Mouse (Mus musculus) layer of hippocampus, postnatal 25 days (tissue): ENCODE measurements around the gene Kif1bp. TPM values are rescaled to one million over a fixed set of nuclear protein-coding genes. Genes with fewer than 3 reads are reported as not detected.
"Not testable (repeated sequence)": the region's sequence is repeated elsewhere in the genome, so short reads cannot be mapped to it uniquely, and the experiment has no call there.

Source experiments
- DNase-seq, 2 experiments: peaks; one replicate each; pipeline ENCODE4 v3.0.0; 2022; ENCODE audit warnings: mixed read lengths in 2 of 2, low spot score in 1 of 2; ENCODE audit errors: extremely low spot score in 1 of 2
- total RNA-seq, 2 experiments: library from RNA; stranded (reverse); gene quantifications; 2 replicates each; pipeline ENCODE4 v1.2.3; 2021

Gene Kif1bp
- 100 to 1,000 TPM; 212 to 215 TPM for total RNA-seq

DNA sequence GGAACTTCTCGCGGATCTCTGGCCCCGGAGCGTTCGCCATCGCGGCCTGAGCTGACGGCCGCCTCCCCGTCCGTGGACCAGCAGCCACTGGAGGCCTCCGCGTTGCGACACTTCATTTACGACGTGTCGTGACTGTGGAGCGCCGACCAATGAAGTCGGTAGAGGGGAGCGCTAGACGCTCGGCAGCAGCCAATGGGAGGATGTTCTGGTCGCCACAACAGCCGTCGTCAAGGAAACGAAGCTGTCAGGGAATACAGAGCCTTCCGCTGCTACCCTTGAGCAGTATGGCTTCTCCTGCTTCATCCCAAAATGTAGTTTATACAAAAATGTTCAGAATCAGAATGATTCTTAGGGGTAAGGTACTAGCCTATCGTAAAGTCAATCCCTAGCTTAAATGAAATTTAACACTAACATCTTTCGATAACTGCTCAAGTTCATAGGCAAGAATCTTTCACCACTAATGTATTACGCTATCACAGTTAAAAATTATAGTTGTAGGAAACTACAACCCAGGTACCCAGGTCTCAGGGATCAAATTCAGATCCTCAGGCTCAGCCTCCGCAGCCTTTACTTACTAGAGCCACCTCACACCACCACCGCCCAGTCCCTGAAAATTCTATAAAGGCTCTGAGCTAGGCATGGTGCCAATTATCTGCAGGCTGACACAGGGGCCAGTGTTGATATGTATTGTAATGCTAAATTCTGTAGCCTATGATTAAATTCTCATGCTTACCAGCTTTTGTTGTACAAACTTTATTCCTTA is at the start of gene Kif1bp:
Gene Kif1bp (minus strand): TSS at position 120 of the 763 bp plus-strand sequence.
- peak; percentile 90 to 91 for DNase-seq

DNA sequence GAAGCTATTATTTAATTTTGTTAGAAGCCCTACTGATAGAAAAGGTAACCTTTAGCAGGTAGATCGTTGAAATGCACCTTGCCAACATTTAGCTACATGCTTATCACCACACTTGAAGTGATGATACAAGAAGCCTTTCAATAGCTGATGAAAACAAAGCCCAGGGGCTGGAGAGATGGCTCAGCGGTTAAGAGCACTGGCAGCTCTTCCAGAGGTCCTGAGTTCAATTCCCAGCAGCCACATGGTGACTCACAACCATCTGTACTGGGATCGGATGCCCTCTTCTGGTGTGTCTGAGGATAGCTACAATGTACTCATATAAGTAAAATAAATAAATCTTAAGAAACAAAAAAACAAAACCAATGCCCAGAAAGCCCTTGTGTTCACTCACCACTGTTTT is 25.9 kb upstream of the Kif1bp start:
- no peak for DNase-seq

DNA sequence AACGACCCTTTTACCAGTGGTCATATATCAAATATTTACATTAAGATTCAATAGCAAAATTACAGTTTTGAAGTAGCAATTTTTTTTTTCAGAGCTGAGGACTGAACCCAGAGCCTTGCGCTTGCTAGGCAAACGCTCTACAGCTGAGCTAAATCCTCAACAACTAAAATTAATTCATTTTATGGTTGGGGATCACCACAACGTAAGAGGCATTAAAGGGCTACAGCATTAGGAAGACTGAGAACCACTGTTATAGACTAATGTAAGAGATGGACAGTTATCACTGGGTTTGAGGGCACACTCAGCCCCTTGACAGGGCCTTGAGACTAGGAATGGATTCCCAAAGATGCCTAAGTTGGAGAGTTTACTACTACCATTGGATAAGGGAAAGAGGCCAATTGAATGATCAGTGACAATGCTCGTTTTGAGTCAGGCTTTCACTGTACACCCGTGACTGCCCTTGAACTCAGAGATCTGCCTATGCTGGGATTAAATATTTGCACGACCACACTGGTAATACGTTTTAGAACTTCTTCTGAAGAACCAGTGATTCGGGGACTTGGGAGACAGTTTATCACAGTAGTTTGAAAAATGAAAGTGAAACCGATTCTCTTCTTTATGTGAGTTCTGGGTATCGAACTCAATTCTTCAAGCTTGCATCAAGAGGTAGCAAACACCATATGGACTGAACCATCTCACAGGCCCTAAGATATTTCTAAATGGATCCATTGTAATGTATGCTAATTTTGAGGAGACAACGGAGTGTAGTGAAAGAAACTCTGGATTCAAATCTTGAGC is 25.2 kb upstream of the Kif1bp start:
- DNase-seq = no peak

DNA sequence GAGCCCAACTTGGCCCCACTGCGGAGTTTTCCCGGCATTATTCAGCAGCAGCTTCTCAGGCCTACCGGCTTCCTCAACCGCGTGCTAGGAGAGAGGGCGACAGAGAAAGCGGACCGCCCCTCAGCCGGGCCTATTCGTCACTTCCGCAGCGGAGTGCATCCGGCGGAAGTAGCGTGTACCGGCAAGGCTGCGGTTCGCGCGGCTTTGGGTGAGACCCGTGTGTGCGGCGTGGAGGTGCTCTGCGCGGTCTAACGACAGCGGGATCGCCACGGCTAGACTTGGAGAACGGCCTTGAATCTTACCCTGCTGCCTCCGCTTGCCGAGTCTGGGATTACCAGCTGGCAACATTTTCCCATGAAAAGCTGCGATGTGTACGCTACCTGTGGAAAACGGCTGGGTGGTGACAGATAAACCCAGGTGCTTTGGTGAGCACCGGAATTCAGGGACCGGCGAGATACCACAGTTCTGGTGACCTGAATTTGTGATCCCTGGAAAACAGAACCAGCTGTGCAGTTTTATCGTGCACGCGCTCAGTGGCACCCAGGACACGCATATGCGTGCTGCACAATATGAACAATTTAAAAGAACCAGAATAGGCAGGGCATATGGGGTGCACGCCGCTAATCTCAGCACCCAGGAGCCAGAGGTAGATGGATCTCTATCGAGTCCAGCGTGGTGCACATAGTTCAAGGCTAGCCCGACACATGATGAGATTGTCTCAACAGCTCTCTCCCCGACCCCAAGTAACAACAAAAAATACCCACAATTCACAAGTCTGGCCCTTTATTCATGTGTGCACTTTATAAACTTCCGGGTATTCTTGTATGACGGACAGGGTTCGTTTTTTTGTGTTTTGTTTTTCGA is 24.2 kb upstream of the Kif1bp start, which contains the start of gene Ddx21:
Gene Ddx21 (minus strand): TSS at position 105 of the 864 bp plus-strand sequence.
- peak; percentile 80 to 81 for DNase-seq

DNA sequence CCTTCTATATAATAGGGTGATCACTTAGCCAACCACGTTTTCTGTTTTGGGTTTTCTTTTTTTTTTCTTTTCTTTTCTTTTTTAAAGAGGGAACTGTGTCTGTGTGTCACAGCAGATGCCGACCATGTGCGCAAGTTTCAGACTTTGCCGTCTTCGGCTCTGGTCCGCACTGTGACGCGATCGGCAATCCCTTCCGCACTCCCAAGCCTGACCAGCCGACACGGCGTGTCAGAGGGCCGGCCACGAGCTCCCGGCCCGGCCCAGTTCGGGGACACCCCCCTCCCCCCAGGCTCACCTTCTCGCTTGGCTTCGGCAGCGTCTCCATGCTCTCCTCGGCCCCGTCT is 23.5 kb upstream of the Kif1bp start:
- no peak for DNase-seq

DNA sequence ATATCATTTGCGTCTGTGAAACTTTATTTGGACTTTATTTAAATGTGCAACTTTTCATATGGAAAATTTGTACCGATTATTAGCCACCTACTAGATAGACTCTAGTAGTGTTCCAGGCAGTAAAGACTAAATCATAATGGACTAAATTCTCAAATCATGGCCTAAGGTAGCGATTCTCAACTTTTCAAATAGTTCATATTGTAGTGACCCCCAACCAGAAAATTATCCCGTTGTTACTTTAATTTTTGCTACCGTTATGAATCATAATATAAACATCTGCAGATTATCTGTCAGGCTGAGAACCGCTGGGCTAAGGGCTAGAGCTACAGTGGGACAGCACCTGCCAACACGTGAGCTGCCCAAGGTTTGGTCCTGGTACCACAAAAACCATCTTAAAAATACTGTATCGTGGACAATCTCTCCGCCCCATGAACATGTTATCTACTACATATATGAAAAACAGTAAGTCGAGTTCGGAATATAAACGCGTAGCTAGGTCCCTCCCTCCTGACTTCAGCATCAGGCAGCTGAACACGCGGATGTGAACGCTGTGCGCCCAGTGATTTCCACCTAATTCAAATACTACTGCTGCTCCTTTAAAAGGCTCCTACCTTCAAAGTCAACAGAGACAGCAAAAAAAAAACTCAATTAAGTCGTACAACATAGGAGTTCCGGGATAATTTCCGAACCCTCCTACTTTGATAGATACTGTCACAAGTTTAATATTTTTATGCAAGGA is 23.0 kb upstream of the Kif1bp start:
- DNase-seq = no peak

DNA sequence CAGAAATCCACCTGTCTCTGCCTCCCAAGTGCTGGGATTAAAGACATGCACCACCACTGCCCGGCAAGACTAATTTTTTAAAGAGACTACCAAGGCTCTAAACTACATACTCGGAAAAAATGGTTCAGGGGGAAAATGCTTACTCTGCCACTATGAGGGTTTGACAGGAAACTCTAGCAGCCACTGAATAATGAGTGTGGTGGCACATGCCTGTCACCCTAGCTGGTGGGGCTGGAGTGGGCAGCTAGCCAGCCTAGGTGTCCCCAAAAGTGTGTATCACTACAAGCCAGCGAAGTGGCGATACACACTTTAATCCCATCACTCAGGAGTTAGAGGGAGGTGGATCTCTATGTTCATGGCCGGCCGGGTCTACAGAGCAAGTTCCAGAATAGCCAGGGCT is 21.8 kb upstream of the Kif1bp start:
- no peak for DNase-seq

DNA sequence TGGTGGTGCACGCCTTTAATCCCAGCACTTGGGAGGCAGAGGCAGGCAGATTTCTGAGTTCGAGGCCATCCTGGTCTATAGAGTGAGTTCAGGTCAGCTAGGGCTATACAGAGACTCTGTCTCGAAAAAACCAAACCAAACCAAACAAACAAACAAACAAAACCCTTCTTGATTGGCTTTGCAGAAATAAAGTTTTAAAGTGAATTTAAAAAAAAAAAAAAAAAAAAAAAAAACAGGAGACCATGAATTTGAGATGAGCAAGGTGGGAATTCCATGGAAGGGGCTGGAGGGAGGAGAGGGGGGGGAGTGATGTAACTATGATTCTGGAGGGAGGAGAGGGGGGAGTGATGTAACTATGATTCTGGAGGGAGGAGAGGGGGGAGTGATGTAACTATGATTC is 21.1 kb upstream of the Kif1bp start:
- not testable (repeated sequence) for DNase-seq

DNA sequence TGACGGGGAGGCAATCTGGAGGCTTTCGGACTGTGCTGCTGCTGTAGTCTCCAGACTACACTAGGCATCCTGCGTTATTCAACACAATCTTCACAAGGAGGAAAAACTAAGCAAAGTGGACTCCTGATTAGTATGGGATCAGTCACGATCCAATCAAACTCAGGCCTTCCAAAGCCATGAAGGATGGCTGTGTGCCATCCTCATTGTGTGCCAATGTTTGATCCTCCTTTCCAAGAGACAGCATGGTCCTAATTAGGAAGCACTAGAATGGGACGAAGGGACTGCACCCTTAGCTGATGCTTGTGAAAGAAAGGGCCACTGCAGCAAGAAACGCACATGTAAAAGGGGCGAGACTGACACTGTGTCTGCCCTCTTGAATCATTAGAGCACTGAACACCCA is 14.2 kb upstream of the Kif1bp start:
- DNase-seq = no peak

DNA sequence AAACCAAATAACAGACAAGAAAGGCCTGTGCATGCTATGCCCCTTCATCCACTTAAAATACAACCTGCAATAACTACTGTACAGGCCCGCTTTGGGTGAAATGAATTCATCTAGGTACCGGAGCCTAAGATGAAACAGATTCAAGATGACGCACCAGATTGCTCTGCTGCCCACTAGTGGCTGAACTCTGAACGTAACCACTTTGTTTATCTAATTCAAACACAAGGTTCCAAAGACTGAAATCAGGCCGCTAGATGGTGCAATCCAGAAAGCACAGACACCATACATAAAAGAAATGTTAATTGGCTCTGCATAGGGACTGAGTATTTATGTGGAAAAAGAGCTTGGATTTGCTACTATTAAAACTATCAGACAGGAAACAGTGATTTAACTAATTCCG is 11.9 kb upstream of the Kif1bp start:
- peak; percentile 64 to 91 for DNase-seq

DNA sequence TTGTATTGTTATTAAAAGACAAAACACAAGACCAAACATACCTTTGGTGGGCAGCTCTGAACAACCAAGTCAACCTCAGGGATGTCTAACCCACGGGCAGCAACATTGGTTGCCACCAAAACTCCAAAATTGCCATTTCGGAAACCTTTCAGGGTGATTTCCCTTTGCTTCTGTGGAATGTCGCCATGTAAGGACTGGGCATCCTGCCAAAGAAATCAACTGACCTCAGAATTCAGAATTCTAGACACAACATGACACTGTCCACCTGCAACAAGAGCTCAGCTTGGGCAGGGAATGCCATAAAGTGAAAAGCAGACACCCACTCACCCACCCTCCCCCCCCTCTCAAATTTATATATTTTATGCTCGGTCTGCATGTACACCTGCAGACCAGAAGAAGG is 10.4 kb upstream of the Kif1bp start:
- no peak for DNase-seq

DNA sequence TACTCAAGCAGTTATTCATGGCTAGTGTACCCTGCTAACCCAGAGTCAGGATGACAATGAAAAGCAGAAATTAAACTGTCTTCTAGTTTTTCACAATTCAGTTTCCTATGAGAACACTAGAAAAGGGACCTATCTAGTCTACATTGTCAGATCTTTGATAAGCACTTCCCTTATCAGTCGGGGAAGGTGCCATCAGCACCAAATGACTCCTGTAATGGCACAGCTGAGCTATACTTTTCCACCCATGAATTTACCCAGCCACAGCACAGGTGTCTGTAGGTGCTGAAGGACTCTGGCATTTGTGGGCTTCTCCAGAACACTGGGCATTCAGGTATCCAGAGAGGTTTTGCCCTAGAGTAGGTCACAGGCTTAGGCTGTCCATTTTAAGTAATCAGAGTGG is 5.0 kb upstream of the Kif1bp start:
- no peak for DNase-seq

DNA sequence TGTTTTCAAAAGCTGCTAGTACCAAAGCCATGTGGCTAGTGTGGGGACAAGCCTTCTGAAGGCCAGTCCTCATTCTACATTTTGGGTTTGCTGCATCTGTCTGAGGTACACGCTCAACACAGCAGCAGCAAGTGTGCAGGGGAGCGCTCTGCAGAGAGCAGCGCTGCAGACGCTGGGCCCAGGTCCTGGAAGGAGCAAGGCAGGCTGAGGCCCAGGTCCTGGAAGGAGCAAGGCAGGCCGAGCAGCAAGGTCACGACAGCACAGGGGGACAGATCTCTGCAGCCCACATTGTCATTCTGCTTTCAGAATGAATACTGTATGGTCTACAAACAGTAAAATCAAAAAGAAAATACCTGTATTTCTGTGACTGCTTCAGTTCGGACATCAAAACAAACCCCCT is 4.4 kb upstream of the Kif1bp start:
- no peak for DNase-seq

DNA sequence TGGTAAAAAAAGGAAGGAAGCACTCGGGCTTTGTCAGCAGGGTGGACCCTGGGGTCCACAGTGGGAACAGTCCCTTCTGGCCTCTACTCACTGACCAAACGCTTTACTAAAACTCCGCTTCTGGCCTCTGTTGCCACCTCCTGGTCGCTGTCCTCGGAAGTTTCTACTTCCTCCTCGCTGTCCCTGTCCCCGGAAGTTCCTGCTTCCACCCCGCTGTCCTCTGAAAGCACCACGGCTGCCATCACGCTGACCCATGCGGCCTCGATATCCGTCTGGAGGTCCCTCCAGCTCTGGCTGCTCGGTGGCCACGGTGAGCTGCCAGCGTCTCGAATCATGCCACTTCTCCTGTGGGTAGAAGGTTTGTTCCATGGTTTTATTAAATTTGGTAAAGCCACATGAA is 4.0 kb upstream of the Kif1bp start:
- DNase-seq = no peak

DNA sequence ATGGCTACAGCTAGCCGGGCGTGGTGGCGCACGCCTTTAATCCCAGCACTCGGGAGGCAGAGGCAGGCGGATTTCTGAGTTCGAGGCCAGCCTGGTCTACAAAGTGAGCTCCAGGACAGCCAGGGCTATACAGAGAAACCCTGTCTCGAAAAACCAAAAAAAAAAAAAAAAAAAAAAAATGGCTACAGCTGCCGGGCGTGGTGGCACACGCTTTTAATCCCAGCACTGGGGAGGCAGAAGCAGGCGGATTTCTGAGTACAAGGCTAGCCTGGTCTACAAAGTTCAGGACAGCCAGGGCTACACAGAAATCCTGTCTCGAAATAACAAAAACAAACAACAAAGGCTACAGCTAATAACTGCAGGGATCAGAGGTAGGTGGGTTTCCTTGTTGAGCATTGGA is 872 bp upstream of the Kif1bp start:
- not testable (repeated sequence) for DNase-seq

DNA sequence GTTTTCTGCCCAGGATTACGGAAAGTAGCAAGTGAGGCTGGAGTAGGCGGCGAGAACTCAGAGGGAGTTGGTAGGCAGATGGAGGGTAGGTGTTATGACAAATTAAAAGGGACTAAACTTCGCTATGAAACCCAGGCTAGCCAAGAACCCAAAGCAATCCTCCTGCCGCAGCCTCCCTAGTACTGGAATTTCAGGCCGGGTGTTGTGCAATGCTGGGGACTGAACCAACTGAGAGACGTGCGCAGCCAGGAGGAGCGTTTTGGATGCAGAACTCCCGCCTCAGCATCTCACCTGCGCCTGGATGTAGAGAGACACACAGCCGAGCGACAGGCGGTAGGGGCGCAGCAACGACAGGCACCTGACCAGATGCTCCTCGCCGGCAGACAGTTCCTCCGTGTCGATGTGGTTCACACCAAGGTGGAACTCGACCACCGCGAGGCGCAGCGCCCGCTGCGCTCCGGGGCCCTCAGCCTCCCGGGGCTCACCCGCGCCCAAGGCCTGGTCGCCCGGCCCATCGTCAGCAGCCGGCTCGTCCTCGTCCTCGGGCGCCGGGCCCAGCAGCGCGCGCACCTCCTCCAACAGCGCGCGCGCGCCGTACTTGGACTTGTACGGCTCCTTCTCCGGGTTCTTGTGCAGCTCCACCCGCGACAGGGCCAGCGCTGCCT is 452 bp downstream of the Kif1bp start:
- no peak for DNase-seq

DNA sequence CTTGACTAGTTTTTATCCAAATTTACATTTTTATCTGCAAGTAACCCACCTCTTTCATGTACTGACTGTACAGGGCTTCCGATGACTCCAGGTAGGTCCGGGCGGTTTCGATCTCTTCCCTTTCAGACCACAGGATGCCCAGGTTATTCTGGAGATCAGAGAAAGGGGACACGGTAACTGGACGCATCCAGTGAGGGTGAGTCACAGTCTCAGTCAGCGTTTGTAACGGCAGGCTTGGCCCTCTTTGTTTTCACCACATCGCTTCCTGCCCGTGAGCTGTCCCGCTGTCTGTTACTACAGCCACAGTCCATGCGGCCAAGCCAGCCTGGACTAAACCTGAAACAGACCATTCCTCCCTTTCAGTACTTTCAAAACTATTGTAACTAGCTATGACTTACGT is 3.3 kb downstream of the Kif1bp start:
- no peak for DNase-seq

DNA sequence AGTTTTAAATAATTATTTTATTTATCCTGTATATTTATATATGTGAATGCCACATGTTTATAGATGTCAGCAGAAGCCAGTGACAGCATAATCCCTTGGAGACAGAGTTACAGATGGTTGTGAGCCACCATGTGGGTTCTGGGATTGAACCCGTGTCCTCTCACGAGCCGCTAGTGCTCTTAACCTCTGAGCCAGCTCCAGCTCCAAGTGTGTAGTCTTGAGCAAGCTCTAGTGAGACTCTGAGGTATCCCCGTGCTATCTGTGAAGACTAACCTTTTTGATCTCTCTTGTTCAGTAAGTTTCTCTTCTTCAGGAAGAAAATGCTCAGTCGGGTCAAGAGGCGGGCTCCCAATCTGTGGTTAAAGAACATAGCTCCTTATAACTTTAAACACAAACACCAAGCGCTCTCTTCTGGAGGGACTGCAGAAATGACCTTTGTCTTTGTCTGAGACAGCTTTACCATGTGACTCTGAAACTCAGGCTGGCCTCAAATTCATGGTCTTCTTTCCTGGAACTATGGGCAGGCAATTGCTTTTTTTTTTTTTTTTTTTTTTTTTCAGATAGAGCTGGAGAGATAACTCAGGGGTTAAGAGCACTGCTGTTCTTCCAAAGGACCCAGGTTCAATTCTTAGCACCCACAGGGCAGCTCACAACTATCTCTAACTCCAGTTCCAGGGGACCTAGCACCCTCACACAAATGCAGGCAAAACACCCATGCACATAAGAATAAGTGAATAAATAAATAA is 8.0 kb downstream of the Kif1bp start:
- no peak for DNase-seq

DNA sequence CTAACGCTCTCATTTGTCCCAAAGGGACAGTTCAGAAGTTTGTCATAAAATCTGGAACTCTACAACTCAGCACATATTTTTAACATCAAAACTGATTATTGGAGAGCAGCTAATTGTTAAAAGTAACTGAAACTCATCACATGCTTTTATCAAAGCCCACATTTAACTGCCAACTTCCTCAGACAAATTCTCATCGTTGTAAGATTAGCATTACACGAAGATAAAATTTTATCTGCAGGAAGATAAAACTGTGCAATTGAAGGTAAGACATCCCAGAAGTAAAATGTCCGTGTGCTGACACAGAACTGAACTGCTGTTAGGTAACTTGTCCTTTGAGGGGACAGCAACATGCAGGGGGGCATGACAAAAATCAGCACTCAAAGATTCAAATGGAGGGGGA is 9.4 kb downstream of the Kif1bp start:
- no peak for DNase-seq
